Mouse (Mus musculus) cerebellum, adult 9-11 months (tissue): Measurements from ENCODE around the gene Fam114a2.
"Not testable (repeated sequence)": the region's sequence is repeated elsewhere in the genome, so short reads cannot be mapped to it uniquely, and the experiment has no call there.

Experiments
- DNase-seq: peaks from one replicate; pipeline ENCODE4 v3.0.0; 2022

Gene Fam114a2

GRCm38 (mm10) chr11:57518091-57518750, at the start of gene Fam114a2, which contains the start of gene Mfap3:
TSS of gene Fam114a2 (minus strand) at chr11:57518617.
TSS of gene Mfap3 (plus strand) at chr11:57518664.
- DNase-seq = peak; percentile 89

DNA sequence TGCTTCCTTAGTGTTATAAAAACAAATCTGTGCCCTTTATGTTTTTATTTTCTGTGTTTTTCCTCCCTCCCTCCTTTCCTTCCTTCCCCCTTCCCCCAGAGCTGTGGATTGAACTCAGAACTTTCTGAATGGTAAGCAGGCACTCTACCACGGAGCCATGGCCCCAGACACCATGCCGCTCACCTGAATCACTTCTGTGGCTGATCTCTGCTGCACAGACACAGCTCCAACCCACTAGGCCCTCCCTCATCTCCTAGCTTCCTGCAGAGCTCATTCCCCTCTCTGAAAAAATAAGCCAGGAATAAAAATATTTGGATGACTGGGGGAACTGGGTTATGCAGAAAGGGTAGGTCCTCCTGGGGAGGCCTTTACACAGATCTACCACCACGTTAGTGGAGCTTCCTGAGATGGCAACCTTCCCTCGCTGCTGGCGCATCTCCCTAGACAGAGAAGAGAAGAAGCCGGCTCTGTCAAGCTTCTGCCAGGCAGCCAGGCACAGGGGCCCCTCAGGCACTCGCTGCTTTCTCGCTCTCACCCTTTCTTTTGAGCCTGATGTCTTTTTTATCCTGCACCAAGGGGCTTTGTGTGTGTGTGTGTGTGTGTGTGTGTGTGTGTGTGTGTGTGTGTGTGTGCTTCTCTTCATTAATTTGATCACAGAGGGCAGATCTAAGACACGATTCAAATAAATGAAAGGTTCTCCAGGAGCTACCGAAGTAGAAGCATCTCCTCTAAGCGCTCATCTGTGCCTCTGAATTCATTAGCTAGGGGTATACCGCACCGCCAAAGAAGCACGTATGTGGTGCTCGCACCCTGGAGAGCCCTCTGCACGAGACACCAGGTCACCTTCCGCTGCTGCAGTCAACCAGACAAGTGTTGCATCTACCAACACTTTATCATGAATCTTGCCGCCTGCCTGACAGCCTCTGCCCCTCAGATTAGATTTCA, 47.9 kb upstream of the Fam114a2 start:
- no peak for DNase-seq

GRCm38 (mm10) chr11:57564564-57564963, 46.1 kb upstream of the Fam114a2 start:
- DNase-seq = no peak

DNA sequence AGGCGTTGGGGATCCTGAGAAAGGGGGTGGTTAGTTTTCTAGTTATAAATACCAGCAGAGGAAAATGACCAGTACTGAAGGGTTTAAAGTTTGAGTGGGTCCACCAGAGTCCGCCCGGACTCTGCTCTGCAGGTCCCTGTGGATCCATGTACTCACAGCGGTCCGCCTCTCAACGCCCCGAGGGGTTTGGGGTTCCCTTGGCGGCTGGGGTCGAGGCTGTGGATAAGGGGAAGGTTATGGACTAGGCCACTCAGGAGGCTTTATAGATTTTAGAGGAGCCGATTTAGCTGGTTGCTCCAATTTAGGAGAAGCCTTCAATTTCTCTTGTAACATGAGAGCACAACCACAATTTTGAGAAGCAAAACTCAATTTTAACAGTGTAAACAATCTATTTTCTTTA, 39.5 kb upstream of the Fam114a2 start:
- DNase-seq = not testable (repeated sequence)

DNA sequence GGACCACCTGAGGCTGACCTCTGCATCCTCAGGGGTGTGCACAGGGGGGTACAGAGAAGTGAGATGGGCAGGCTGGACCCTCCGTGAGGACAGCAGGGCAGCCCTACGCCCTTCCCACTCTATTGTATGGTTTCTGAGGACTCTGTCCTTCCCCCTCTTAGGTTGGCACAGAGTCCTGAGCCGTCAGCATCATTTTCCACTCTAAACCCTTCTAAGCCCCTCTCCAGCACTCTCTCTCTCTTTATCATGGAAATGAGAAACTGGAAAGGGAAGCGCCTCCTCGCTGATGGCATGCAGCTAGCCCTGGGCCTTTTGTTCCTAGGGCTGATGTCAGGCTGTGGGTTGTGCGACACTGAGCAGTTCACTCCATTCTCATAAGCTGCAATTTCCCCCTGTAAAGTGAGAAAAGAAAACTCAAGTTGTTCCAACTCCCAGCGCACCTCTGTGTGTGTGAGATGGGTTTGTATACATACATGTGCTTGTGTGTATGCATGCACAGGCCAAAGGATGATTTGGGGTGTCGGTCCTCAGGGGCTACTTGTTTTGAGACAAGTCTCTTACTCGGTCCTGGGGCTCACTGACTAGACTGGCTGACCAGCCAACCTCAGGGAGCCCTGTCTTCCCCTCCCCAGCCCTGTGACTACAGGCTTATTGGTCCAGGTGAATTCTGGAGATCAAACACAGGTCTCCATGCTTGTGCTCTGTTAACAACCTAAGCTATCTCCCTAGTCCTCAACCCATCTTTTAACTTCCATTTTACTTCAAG, 34.8 kb upstream of the Fam114a2 start:
- no peak for DNase-seq

- no peak for DNase-seq
Measured at GRCm38 (mm10) chr11:57551016-57551415, 32.6 kb upstream of the Fam114a2 start.

DNA sequence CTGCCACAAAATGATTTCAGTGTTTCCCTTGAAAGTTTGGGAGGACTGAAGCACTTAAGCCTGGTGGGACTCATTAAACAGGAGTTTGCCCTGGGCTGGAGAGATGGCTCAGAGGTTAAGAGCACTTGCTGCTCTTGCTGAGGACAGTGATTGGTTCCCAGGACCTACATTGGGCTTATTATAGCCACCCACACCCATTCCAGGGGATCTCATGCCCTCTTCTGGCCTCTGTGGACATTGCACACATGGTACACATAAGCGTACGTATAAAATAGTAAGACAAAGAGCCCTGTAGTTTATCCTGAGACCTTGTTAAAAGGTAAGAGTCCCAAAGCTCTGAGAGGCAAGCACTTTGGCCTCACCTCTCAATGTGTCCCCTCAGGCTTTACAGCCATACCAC, 31.8 kb upstream of the Fam114a2 start:
- DNase-seq = no peak

DNA sequence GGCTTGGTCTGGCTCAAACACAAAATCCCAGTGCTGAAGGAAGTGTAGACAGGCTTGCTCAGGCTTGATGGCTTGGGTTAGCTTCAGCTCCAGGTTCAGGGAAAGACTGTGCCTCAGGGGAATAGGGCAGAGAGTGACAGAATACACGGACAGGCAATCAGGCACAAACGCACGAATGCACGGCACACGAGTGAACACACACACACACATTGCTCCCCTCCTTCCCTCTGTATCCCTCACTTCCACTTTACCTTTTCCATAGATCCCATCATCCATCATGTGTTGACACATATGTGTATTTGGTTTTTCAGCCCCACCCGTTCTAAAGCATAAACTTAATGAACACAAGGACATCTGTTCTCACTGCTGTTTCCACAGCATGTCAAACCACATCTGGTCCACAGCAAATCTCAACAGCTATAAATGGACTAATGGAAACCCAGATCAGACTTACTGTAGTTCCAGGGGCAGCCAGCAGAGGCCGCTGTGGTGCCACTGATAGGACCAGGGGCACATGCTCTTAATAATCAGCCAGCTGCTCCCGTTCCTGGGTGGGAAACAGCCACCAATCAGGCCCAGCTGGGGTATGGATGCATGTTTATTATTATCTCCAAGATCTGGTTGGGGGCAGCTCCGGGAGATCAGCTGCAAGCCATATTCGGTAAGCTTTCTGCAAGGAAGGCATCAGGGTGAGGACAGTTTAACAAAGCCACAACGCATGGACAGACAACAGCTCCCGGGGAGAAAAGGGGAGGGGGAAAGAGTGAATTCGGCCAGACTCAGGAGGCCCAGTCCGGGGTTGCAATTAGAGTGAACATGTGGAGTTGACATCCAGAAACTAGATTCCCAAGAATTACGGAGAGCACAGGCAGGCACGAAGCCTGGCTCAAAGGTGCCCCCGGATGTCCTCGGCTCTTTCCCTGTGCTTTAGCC, 30.5 kb upstream of the Fam114a2 start:
- DNase-seq = peak; percentile 35

- no peak for DNase-seq
Measured at GRCm38 (mm10) chr11:57540681-57541080, 22.3 kb upstream of the Fam114a2 start.

GRCm38 (mm10) chr11:57539841-57540418, 21.5 kb upstream of the Fam114a2 start:
- no peak for DNase-seq

- no peak for DNase-seq
Measured at GRCm38 (mm10) chr11:57535912-57536311, 17.5 kb upstream of the Fam114a2 start.

- no peak for DNase-seq
Measured at GRCm38 (mm10) chr11:57532306-57532705, 13.9 kb upstream of the Fam114a2 start.

GRCm38 (mm10) chr11:57531300-57531950, 13.0 kb upstream of the Fam114a2 start:
- no peak for DNase-seq

DNA sequence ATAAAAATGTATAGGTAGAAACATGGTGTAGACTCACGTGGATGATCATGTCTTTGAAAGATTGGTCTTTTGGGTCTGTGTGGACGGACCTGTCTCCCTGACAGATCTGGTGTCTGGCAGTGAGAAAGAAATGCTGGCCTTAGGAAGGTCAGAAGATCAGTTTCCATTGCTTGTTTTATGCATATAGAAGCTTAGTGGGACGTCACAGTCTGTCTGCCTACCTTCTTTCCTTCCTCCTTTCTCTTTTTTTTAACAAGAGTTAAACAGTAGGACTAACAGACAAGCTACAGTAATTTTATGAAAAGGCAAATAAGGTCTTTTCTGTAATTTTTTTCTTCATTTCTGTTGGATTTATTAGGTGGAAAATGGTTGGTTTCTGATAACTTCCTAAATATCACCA, 10.7 kb upstream of the Fam114a2 start:
- DNase-seq = no peak

GRCm38 (mm10) chr11:57527506-57527905, 9.1 kb upstream of the Fam114a2 start:
- peak; percentile 35 for DNase-seq

- DNase-seq = no peak
Measured at GRCm38 (mm10) chr11:57525900-57526299, 7.5 kb upstream of the Fam114a2 start.

- no peak for DNase-seq
Measured at GRCm38 (mm10) chr11:57524597-57524996, 6.2 kb upstream of the Fam114a2 start.

- DNase-seq = no peak
Measured at GRCm38 (mm10) chr11:57523418-57523817, 5.0 kb upstream of the Fam114a2 start.

DNA sequence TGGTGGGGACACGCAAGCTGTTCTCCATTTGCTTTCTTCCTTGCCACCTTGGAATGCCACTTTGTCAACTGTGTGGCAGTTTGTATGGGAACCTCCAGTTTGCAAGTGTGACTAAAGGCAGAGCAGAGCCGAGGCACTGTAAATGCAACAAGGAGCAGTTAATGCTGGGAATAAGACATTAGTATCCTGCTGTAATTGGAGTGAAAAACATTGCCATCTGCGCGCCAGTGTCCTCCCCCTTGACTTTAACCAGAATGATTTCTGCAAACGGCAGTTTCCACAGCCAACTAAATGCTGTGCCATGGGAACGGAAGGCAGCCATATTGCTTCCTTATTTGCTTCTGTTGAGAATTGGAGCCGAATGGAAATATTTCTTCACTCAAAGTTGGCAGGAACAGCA, 3.6 kb upstream of the Fam114a2 start:
- peak; percentile 10 for DNase-seq

DNA sequence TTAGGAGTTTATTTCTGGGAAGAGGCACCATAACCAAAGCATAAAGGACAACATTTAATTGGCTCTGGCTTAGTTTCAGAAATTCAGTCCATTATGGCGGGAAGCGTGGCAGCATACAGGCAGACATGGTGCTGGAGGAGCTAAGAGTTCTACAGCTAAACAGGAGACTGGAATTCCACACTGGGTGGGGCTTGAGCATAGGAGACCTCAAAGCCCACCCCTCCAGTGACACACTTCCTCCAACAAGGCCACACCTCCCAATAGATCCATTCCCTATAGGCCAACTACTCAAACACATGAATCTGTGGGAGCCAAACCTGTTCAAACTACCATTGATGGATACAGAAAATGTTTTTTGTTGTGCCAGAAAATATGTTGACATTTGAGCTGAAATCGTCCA, 2.8 kb upstream of the Fam114a2 start:
- DNase-seq = no peak

- no peak for DNase-seq
Measured at GRCm38 (mm10) chr11:57519304-57519703, 887 bp upstream of the Fam114a2 start.
